Mouse (Mus musculus): ENCODE measurements around the gene Creb3l2.
A peak's percentile ranks its signal among the peaks of the same experiment; 100 is the strongest.
"Not testable (repeated sequence)": the region's sequence is repeated elsewhere in the genome, so short reads cannot be mapped to it uniquely, and the experiment has no call there.

Gene Creb3l2

GRCm38 (mm10) chr6:37442041-37442667 is at the start of gene Creb3l2:
Gene Creb3l2 (minus strand): TSS chr6:37442146.
- DNase-seq: peak; percentile 92 to 94

- DNase-seq: no peak
Observed at GRCm38 (mm10) chr6:37486502-37486901, 44.6 kb upstream of the Creb3l2 start.

GRCm38 (mm10) chr6:37484588-37485070 is 42.7 kb upstream of the Creb3l2 start:
- DNase-seq: no peak

- DNase-seq: no peak
Observed at GRCm38 (mm10) chr6:37483262-37483661, 41.3 kb upstream of the Creb3l2 start.

- DNase-seq: no peak
Observed at GRCm38 (mm10) chr6:37481147-37481546, 39.2 kb upstream of the Creb3l2 start.

GRCm38 (mm10) chr6:37480008-37480407 is 38.1 kb upstream of the Creb3l2 start:
- no peak for DNase-seq

GRCm38 (mm10) chr6:37478481-37478880 is 36.5 kb upstream of the Creb3l2 start:
- no peak for DNase-seq

GRCm38 (mm10) chr6:37473674-37474342 is 31.9 kb upstream of the Creb3l2 start:
- DNase-seq: peak in 1 of 2 experiments; percentile 7

- DNase-seq: no peak
Observed at GRCm38 (mm10) chr6:37470216-37470615, 28.3 kb upstream of the Creb3l2 start.

GRCm38 (mm10) chr6:37465847-37466246 is 23.9 kb upstream of the Creb3l2 start:
- DNase-seq: no peak

GRCm38 (mm10) chr6:37465356-37465755 is 23.4 kb upstream of the Creb3l2 start:
- no peak for DNase-seq

GRCm38 (mm10) chr6:37464585-37464984 is 22.6 kb upstream of the Creb3l2 start:
- DNase-seq: no peak

GRCm38 (mm10) chr6:37463517-37464482 is 21.9 kb upstream of the Creb3l2 start:
- peak; percentile 53 to 60 for DNase-seq

GRCm38 (mm10) chr6:37460681-37461080 is 18.7 kb upstream of the Creb3l2 start:
- no peak for DNase-seq

GRCm38 (mm10) chr6:37459656-37460055 is 17.7 kb upstream of the Creb3l2 start:
- DNase-seq: not testable (repeated sequence)

GRCm38 (mm10) chr6:37457990-37458655 is 16.2 kb upstream of the Creb3l2 start:
- DNase-seq: no peak

- no peak for DNase-seq
Observed at GRCm38 (mm10) chr6:37455540-37455939, 13.6 kb upstream of the Creb3l2 start.

- no peak for DNase-seq
Observed at GRCm38 (mm10) chr6:37453047-37453446, 11.1 kb upstream of the Creb3l2 start.

GRCm38 (mm10) chr6:37451664-37452063 is 9.7 kb upstream of the Creb3l2 start:
- no peak for DNase-seq

GRCm38 (mm10) chr6:37447704-37448466 is 5.9 kb upstream of the Creb3l2 start:
- peak; percentile 73 to 82 for DNase-seq

- DNase-seq: peak in 1 of 2 experiments; percentile 34
Observed at GRCm38 (mm10) chr6:37442781-37443180, 835 bp upstream of the Creb3l2 start.

All from cerebellum, postnatal 25 days (tissue).